Comparison of ENCODE assay signal across 16 mouse cellular contexts in the genomic region with DNA sequence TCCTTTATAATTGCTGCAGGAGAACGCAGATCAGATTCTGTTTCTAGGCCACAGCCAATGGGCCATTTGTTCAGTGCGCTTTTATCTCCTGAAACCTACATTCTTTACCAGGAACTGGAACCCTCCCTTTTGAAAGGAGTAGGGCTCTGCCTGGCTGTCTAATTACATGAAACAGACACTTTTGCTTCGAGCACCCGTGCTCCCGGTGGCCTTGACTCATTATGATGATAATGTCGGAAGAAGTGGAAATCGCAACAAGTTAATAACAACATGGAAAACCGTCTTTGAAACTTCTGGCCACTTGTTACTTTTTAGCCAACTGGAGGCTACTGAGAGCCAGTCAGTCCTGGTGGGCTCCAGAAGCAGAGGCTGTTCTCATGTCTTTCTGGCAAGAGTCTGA.
"Had no signal": no experiment of that assay in that cellular context is flagged by ENCODE, and none has a peak within 500 bp of the region (broad histone marks: within the 10 kb centered on the region; RNA-seq: fewer than 3 reads in every experiment).

No protein-coding gene starts in this region.

- H3K9me3 ChIP-seq: limb, embryonic 13.5 days; liver, embryonic 12.5 days; midbrain, embryonic 10.5 days; neural tube, embryonic 15.5 days had no signal

- H3K27ac ChIP-seq: liver, embryonic 12.5 days; neural tube, embryonic 15.5 days had no signal

- H3K4me1 ChIP-seq: limb, embryonic 13.5 days; neural tube, embryonic 15.5 days had no signal

- H3K27me3 ChIP-seq: limb, embryonic 13.5 days; liver, embryonic 12.5 days; neural tube, embryonic 15.5 days had no signal

- H3K4me3 ChIP-seq: limb, embryonic 13.5 days; liver, embryonic 12.5 days; midbrain, embryonic 10.5 days; myocyte; neural tube, embryonic 15.5 days had no signal

- H3K4me2 ChIP-seq: limb, embryonic 13.5 days; liver, embryonic 12.5 days; lung, embryonic 14.5 days; neural tube, embryonic 15.5 days had no signal

- ATAC-seq: liver, embryonic 12.5 days had no signal

- DNase-seq: kidney, postnatal 36 days; layer of hippocampus, adult 9-11 months; layer of hippocampus, postnatal 36 days; lung, embryonic 14.5 days; lung, postnatal 10 days; lung, postnatal 4 days; midbrain, embryonic 14.5 days; right cerebral cortex, adult 18-20 months; right cerebral cortex, postnatal 25 days; thymus, adult 18-20 months; thymus, postnatal 14 days had no signal

- H3K9ac ChIP-seq: limb, embryonic 13.5 days; liver, embryonic 12.5 days; lung, embryonic 14.5 days; neural tube, embryonic 15.5 days had no signal
